Mouse (Mus musculus): ENCODE measurements at regions not wholly inside any gene's neighbourhood (a gene's known extent, or its start where the extent isn't known, plus 50 kb on each side); places are given as distances from the start of the nearest gene placed in this dataset.

DNA sequence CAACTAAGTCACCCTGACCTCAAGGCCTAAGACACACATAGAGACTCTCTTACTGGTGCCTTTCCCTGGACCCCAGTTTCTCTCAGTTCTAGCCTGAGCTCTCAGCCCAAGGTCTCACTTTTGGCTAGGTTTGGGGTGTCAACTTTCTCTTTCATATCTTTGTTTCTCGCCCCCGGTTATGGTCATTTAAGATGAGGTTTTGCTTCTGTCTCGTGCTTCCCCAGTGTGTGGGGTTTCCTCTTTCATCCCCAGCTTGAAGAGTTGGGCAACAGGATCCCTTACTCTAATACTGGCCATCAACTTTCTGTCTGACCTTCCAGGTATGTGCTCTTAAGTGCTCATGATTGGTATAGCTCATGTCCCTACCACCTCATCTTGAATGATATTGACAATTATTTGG, 67.5 kb downstream of the Lmo4 start:
- DNase-seq (ENCODE audit: low read depth, low spot score) = no peak

DNA sequence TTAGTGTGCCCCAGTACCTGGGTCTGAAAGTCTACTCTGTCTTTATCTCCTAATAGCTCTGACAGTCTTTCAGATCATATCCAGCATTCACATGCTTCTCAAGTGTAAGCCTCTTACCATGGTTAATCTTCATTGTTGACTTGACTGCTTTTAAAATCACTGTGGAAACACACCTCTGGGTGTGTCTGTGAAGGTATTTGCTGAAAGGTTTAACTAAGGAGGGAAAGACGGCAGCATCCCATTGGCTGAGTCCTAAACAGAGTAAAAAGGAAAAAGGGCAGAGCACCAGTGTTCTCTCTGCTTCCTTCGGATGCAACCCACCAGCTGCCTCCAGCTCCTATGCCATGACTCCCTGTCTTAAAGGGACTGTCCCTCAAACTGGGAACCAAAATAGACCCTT, 68.6 kb downstream of the Lmo4 start:
- DNase-seq (ENCODE audit: low read depth, low spot score) = no peak

DNA sequence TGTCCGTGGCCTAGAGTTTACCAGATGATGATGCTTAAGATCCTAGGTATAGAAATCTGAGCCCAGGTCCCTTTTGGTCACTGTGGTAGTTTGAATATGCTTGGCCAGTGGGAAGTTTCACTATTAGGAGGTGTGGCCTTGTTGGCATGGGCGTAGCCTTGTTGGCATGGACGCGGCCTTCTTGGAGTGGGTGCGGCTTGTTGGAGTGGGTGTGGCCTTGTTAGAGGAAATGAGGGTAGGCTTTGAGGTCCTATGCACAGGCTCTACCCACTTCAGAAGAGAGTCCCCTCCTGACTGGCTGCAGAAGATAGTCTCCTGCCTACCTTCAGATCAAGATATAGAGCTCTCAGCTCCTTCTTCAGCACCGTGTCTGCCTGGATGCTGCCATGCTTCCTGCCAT, 69.4 kb downstream of the Lmo4 start:
- DNase-seq (ENCODE audit: low read depth, low spot score) = no peak

DNA sequence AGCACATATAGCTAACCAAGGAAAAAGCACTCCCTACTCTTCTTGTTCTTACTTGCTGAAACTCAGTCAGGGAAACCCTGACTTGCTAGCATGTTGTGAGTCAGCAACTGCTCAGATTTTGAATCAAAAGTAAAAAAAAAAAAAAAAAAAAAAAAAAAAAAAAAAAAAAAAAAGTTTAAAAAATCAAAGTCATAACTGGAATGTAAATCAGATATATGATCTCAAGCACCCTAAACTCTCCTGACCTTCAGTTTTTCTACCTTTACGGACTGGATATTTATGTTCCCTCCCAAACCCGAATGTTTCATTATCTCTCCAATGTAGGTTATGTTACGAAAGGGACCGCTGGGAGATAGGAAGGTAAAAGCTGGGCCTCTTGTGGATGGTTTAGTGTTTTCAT, 77.0 kb downstream of the Lmo4 start:
- DNase-seq (ENCODE audit: low read depth, low spot score) = no peak

DNA sequence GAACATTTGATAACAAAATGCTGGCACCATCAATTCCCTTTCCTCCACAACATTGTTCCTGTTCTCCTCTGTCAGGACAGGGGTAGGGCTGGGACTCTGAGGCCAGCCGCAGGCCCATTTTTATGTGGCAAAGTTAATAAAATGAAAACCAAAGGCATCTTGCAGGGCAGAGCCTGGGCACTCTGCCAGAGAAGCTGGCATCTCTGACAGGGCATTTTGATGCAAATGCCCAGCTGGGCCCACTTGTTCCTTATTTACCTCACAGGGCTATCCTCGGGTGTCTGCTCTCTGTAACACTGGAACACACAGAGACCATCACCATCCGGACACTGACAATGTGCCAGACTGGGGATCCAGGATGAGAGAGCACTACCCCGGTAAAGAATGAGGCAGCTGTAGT, 80.7 kb downstream of the Lmo4 start:
- no peak for DNase-seq (ENCODE audit: low read depth, low spot score)

DNA sequence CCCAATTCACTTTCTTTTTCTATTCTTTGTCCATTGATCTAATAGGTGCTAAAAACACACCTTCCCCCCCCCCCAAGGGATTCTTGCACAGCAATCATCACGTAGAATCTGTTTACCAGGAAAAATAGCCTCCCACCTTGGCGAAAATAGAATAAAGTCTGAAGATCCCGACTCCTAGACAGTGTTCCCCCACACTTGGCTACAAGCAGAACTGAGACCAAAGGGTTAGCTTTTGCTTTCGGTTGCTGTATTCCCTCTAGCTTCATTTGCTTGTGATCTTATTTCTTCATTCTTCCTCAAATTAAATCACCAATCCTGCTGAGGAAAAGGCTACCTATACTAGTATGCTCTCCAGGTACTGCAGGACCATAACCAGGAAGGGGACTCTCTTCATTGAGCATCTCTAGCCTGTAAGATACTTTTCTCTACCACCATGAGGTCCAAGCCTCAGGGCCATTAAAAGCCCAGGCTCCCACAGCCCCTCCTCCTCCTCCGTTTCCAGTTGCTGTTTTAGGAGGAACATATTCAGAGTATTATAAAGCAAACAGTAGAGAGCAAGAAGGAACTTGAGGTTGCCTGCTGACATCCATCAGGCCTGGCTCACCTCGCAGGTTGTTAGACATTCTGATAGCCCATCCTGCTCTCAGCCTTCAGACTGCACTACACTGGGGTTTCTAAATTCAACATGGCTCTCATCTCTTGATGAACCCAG, 81.5 kb downstream of the Lmo4 start:
- DNase-seq (ENCODE audit: low read depth, low spot score) = no peak

DNA sequence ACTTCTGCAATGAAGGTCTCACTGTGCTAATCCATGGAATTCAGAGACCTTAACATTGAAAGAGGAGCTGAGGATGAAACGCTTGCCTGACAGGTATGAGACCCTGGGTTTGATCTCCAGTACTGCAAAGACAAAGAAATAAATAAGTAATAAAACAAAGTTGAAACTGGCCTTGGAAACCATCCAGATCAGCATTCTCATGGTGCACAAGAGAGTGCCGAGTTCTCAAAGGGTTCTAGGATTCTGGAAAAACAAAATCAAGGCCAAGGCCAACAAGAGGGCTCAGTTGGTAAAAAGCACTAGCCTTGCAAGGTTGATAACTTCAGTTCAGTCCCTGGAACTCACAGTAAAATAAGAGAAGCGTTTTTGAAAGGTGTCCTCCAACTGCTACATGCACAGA, 85.9 kb downstream of the Lmo4 start:
- no peak for DNase-seq (ENCODE audit: low read depth, low spot score)

DNA sequence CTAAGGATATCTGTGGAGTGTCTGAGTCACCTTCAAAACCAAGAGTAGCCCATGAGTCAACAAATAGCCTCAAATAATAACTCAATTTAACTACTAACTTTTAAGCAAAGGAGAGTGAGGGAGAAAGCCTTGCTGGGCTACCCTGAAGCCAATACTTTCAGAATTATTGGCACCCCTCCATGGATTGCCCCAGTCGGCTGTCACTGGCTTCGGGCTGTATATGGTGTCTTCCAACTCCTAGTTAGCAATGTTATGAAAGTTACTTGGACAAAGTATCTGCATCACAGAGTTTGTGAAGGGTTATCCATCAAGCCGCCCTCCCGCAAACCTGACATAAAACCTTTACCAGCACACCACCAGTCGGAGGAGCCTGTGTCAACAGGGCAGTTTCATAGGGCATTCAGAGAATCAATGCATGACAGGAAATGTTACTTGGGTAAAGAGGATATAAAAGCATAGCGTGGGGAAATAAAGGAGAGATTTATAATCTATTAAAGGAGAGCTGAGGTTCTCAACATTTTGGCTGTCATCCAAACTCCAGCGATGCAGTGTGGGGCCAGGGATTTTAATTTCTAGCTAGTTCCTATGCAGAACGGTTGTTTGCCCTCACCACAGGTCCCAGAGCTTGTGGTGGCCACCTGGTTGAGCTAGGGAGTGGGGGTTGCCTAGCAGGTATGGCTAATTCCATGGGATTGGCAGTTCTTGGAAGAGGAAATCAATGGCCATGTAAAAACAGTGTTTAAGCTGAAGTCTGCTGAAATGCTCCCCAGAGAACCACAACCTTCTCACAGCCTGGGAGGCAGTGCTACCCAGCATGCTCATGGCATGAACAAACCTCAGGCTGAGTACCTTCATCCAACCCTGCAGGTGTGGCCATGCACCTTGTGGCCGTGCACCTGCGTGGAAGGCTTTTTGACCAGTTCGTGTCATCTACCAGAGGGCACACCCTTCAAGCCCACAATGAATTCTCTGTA, 91.1 kb downstream of the Lmo4 start:
- no peak for DNase-seq (ENCODE audit: low read depth, low spot score)

DNA sequence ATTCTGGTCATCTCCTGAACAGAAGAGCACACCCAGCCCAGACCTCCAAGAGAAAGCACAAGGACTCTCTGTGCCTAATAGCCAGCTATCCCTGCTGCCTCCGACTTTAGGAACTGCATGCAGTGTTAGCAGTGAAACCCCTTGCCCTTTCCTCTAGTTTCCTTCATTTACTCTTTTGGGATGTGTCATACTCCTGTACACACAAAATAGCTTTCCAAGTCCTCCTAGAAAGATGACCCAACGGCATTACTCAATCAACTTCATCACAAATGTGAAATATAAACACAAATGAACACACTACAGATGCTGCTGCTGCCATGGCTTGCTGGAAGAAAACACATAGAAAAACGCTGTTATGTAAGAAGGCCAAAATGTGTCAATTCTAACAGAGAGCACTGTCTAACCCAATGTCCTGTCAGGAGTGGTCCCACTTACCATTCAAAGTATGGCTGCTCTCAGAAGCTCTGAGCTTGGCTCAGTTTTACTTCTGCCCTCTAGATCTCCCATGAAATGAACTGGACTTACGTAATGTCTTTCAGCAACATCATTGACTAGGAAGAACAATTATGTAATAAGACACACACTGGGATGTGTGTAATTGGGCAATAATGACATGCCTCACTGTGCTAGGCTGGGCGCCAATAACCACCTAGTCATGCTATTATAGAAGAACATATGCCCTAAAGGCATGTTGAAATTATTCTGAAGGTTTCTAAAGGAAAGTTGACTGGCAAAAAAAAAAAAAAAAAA, 94.5 kb downstream of the Lmo4 start:
- no peak for DNase-seq (ENCODE audit: low read depth, low spot score)

DNA sequence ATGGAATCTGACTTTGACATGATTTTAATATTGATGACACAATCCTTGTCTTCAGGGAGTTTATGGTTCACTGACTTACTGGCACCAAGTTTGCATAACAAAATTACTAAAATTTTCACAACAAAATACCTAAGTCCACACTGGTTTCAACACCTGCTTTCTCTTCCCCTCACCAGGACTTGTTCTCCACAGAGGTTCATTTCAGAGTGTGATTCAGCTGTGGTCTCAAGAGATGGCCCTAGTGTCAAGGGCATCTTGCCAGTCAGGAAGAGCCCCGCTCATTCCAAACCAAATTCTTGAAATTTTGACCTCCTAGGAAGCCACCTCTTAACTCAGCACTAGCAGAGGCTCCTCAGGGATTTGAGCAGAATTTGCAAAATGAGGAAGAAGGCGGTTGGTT, 95.3 kb downstream of the Lmo4 start:
- DNase-seq (ENCODE audit: low read depth, low spot score) = no peak

DNA sequence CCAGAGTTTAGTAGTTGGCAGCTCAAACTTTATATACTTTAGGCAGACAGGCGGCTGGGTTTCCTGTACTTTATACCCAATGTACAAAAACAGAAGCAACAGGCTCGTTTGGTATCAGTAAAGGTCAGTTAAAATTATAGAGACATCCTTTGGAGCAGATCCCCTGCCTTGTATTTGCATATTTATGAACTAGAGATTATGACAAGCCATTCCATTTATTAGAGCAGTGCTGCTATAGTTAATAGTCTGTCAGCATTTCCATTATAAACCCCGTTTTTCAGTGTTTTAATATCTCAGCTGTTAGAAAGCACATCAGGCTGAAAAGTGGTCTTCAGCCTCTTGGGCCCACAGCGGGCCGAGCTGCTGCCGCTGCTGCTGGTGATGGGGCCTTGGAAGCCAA, 96.7 kb downstream of the Lmo4 start:
- DNase-seq (ENCODE audit: low read depth, low spot score) = no peak

DNA sequence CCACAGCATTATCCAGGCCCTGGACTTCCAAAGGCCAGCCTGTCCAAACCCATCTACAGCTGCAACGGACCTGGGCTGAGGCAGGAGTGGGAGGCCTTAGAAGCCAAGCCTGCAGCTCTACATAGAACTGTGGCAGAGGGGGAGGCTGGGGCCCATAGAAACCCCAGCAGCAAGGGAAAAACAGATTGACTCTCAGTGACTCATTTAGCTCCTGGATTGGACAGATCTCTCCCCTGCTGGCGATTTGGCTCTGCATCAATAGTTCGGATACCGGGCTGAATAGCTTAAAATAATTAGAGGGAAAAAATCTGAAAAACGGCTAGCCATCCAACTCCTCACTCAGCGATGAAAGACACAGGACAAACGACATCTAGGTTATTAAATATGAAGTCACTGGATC, 97.4 kb downstream of the Lmo4 start:
- DNase-seq (ENCODE audit: low read depth, low spot score) = no peak

DNA sequence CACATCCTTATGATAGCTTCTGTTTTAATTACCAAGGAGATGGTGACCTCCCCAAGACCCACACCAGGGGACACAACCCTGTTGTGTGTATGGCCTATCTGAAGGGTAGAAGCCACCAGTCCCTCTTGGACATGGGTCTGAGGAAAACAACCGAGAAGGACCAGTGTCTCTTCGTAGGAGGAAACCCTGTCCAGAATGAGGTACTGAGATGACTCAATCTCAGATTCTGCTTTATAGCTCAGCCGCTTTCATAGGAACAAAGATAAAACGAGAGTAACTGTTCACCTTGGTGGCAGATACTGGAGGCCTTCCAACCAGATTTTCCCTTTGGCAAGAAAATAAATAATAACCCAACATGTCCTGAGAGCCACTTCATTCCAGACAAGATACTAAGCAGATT, 100.7 kb downstream of the Lmo4 start:
- DNase-seq (ENCODE audit: low read depth, low spot score) = no peak

DNA sequence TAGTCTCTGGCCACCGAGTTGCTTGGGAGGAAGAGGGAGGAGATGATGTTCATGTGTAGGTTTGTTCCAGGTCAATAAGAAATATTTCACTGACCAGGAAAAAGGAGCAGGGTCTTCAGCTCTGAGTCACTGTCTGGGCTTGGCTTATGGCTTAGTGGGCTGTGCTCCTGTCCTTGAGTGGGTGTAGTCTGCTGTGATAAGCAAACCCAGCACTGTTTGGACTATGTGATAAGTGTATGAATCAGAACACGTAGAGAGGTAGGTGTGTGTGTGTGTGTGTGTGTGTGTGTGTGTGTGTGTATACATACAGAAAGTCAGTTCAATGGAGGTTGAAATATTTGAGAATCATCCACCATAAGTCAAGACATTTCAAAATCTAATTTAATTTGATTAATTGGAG, 105.6 kb downstream of the Lmo4 start:
- no peak for DNase-seq (ENCODE audit: low read depth, low spot score)

DNA sequence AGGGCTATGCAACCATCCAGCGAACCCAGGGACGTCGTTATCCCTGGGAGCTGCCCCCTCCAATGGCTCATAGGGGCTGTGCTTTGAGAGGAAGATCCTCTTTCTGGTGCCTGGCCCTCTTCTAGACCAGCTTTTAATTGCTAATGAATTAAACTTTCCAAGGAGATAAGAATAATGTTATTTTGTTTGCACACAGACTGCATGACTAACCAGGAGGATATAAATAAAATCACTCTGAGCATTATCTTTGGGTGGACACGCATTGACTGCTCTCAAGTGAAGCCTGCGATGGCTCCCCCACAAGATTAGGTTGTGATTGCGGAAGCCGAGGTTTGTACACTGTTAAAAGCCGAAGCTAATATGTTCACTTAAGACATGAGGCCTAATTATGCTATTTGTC, 106.3 kb downstream of the Lmo4 start:
- DNase-seq (ENCODE audit: low read depth, low spot score) = no peak

DNA sequence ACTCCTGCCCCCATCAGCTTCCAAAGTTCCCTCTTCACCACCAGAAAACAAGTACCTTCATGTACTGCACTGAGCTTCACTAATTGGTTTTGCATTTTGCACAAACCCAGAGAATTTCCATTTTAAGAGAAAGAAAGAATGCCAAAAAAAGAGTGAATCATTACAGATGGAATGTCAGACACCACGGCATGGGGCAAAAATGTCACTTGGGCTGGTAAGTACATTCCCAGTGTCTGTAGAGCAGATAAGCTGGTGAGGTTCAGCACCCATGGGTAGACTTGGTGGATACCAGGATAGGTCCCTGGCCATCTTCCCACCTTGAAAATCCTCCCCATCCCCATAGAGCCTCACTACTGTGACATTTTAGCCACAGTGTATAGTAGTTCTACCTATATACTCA, 113.8 kb downstream of the Lmo4 start:
- DNase-seq (ENCODE audit: low read depth, low spot score) = no peak

DNA sequence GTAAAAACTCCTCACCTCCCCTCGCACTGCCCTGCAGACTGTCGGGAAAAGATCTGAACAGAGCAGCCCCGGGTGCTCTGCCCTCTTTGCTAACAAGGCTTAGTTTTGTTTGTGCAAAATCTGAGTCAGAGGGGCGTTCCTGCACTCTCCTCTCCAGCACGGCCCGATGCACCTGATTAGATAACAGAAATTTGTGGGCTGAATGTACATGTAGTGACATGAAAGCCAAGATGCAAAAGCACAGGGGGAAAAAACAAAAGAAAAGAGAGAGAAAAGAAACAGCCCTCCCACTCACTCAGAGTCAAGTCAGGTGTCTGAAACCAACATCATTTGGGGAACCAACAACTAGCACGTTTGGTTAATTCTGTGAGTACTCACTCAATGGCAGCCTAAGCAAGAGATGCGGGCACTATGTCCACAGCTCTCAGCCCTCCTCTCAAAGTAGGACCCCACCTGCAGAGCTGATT, 115.2 kb downstream of the Lmo4 start:
- no peak for DNase-seq (ENCODE audit: low read depth, low spot score)

DNA sequence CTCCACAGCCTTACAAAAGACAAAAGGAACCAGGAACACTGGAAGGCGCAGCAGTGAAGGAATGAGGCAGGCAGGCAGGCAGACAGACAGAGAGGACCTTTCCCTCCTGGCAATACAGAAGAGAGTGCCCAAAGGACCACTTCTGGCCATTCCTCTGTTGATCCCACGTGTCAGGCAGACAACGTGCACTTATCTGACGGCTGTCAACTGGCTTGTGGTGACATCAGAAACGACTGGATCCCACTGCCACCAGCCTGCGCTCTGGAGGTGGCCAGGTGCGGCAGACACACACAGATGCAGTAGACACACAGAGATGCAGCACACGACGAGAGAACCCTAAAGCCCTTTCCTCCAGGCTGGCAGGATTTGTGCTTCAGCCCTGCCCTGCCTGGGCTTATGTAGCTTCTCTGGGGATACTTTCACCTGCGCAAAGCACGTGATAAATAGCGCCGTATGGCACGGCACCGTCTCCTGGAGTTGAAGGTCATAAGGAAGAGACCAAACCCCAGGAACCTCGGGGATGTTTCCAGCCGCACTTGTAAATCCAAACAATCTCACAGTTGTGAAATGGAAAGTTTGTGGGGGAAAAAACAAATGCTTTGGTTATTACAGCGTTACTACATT, 116.6 kb downstream of the Lmo4 start:
- no peak for DNase-seq (ENCODE audit: low read depth, low spot score)

DNA sequence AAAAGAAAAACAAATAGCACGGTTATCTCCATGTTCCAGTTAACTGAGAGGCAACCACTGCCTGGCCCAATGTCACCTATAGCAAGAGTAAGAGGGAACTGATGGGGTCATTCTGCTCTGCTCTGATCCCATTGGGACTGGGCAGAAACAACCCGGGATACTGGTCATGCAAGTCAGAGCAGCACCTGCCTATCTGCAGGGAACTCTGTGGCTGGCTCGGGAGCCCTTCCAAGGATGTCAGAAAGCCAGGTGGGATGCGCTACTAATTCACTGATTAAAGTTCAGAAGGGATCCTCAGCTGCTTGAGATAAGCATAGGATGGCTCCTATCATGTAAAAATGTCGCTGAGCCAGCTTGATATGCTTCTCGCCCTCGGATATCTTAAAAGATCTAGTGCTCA, 117.2 kb downstream of the Lmo4 start:
- DNase-seq (ENCODE audit: low read depth, low spot score) = no peak

DNA sequence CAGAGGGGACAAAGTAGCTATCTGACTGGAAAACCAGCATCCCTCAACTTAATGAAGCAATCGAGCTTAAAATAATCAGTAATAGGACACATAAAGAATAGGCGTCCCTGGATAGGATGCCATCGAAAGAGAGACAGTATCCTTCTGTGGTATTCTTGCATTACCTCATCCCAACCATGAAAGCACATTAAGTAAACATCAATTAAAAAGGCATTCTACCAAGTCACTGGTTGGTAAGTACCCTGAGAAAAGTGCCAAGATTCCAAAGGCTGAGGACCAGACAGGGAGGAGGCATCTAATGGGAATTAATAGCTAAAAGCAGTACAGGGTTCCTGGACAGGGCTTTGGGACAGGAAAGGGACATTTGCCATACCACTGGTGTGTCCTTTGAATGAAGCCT, 118.8 kb downstream of the Lmo4 start:
- DNase-seq (ENCODE audit: low read depth, low spot score) = no peak

DNA sequence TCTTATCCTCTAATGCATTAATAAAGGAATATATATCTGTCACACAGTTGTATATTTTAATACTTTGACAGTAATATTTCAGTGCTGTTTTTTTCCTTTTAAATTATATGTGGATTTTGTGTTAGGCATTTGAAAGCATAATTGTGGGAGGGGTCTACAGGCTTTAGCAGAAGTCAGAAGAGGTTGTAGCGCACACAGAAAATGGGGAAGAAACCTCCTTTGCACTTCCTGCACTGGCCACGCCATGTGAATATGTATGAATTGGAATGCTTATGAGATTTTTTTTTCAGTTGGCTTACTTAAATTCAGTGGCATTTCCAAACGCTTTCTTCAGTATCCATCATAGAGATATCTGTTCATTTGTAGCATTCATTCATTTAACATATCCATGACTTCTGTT, 125.1 kb downstream of the Lmo4 start:
- no peak for DNase-seq (ENCODE audit: low read depth, low spot score)

All from retina, postnatal 7 days (tissue).